9 mouse cellular contexts compared by ENCODE assay signal in genomic region chr7:136007796-136008455, GRCm38 (mm10).
DNase-seq lines count a peak whose midpoint lies in the region; ATAC-seq lines count a peak whose summit lies in the region.
"Had no signal": no experiment of that assay in that cellular context is flagged by ENCODE, and none has a peak within 500 bp of the region (broad histone marks: within the 10 kb centered on the region; RNA-seq: fewer than 3 reads in every experiment).

No protein-coding gene starts in this region.

- H3K36me3 ChIP-seq in kidney, embryonic 15.5 days: no peaks in the 10 kb centered on the region
- no peaks in the 10 kb centered on the region for H3K36me3 ChIP-seq in forebrain, embryonic 11.5 days (ENCODE audit: control insufficient read depth, insufficient read depth, low read length)
- H3K36me3 ChIP-seq in intestine, embryonic 14.5 days (ENCODE audit: control insufficient read depth, insufficient read depth, low read length): no peaks in the 10 kb centered on the region
- no peaks in the 10 kb centered on the region for H3K36me3 ChIP-seq in neural tube, embryonic 12.5 days
- H3K36me3 ChIP-seq: G1E had no signal

- ATAC-seq in kidney, embryonic 15.5 days (replicated peaks; ENCODE audit: low FRiP score): peak; percentile 58; the same call in 1 of the 2 replicates
- no peak for ATAC-seq in forebrain, embryonic 11.5 days (replicated peaks; ENCODE audit: low FRiP score)
- no peak for ATAC-seq in intestine, embryonic 14.5 days (replicated peaks; ENCODE audit: low FRiP score, low TSS enrichment, low read depth)
- no peak for ATAC-seq in neural tube, embryonic 12.5 days (ENCODE audit: low FRiP score, low read depth)

- peak overlapping the region; percentile 55 for H3K4me2 ChIP-seq in kidney, embryonic 15.5 days
- peak overlapping the region; percentile 11; the same call in 1 of the 2 replicates for H3K4me2 ChIP-seq in forebrain, embryonic 11.5 days (ENCODE audit: low read depth, low read length, severe bottlenecking)
- peak overlapping the region; percentile 42 for H3K4me2 ChIP-seq in intestine, embryonic 14.5 days (ENCODE audit: low read length)
- H3K4me2 ChIP-seq in neural tube, embryonic 12.5 days (replicated peaks): peak overlapping the region; percentile 53

- H3K27ac ChIP-seq in kidney, embryonic 15.5 days: no peak overlapping the region
- no peak overlapping the region for H3K27ac ChIP-seq in forebrain, embryonic 11.5 days (ENCODE audit: low read depth, low read length)
- H3K27ac ChIP-seq in intestine, embryonic 14.5 days (ENCODE audit: low read depth): no peak overlapping the region
- H3K27ac ChIP-seq in neural tube, embryonic 12.5 days: no peak overlapping the region

- intact Hi-C loops in gastrocnemius, postnatal 36 days (cut with DNase I): no loop called here

- H3K9ac ChIP-seq in kidney, embryonic 15.5 days: 0 out of 2 replicates have a peak overlapping the region, but pooled peaks have one; percentile 34
- H3K9ac ChIP-seq in forebrain, embryonic 11.5 days (ENCODE audit: low read length): no peak overlapping the region
- H3K9ac ChIP-seq in intestine, embryonic 14.5 days (ENCODE audit: low read length): no peak overlapping the region
- H3K9ac ChIP-seq in neural tube, embryonic 12.5 days: no peak overlapping the region

- H3K4me3 ChIP-seq in kidney, embryonic 15.5 days (replicated peaks): peak overlapping the region; percentile 24
- H3K4me3 ChIP-seq in forebrain, embryonic 11.5 days (ENCODE audit: low read depth, low read length): no peak overlapping the region
- H3K4me3 ChIP-seq in intestine, embryonic 14.5 days (ENCODE audit: low read depth, low read length): peak overlapping the region; percentile 13; the same call in 1 of the 2 replicates
- peak overlapping the region; percentile 1; the same call in 1 of the 2 replicates for H3K4me3 ChIP-seq in neural tube, embryonic 12.5 days

- no peaks in the 10 kb centered on the region for H3K9me3 ChIP-seq in kidney, embryonic 15.5 days (replicated peaks)
- no peaks in the 10 kb centered on the region for H3K9me3 ChIP-seq in forebrain, embryonic 11.5 days (ENCODE audit: control insufficient read depth, low read length)
- peaks cover 3% of the 10 kb centered on the region; the same call in 1 of the 2 replicates for H3K9me3 ChIP-seq in intestine, embryonic 14.5 days (ENCODE audit: control insufficient read depth, low read length)
- no peaks in the 10 kb centered on the region for H3K9me3 ChIP-seq in neural tube, embryonic 12.5 days

- 7% methylated on average over 23 of the region's 23 CpGs for WGBS in kidney, embryonic 15.5 days
- WGBS in forebrain, embryonic 11.5 days: 41% methylated on average over 23 of the region's 23 CpGs
- 16% methylated on average over 23 of the region's 23 CpGs for WGBS in intestine, embryonic 14.5 days
- 15% methylated on average over 23 of the region's 23 CpGs for WGBS in neural tube, embryonic 12.5 days

- peaks cover 22% of the 10 kb centered on the region for H3K4me1 ChIP-seq in kidney, embryonic 15.5 days
- H3K4me1 ChIP-seq in forebrain, embryonic 11.5 days (replicated peaks; ENCODE audit: control insufficient read depth, insufficient read depth, low read length): peaks cover 2% of the 10 kb centered on the region; the same call in 1 of the 2 replicates
- 0 out of 2 replicates have a peak, but pooled peaks cover 4% of the 10 kb centered on the region for H3K4me1 ChIP-seq in intestine, embryonic 14.5 days (replicated peaks; ENCODE audit: control insufficient read depth, insufficient read depth, low read length)
- peaks cover 12% of the 10 kb centered on the region; the same call in 1 of the 2 replicates for H3K4me1 ChIP-seq in neural tube, embryonic 12.5 days

- peaks cover 24% of the 10 kb centered on the region for H3K27me3 ChIP-seq in kidney, embryonic 15.5 days
- no peaks in the 10 kb centered on the region for H3K27me3 ChIP-seq in forebrain, embryonic 11.5 days (ENCODE audit: control insufficient read depth, insufficient read depth, low read length)
- 0 out of 2 replicates have a peak, but pooled peaks cover 8% of the 10 kb centered on the region for H3K27me3 ChIP-seq in intestine, embryonic 14.5 days (replicated peaks; ENCODE audit: control insufficient read depth, insufficient read depth, low read length)
- peaks cover 8% of the 10 kb centered on the region; the same call in 1 of the 2 replicates for H3K27me3 ChIP-seq in neural tube, embryonic 12.5 days (replicated peaks)

- no peak for DNase-seq in kidney, postnatal 25 days
- DNase-seq in forebrain, embryonic 11.5 days (ENCODE audit: low spot score): no peak
- DNase-seq in intestine, embryonic 14.5 days (ENCODE audit: low spot score): no peak
- no peak for DNase-seq in gastrocnemius, postnatal 36 days
- no peak for DNase-seq in urinary bladder, adult 18-20 months (ENCODE audit: low spot score in 2 of 2)
- DNase-seq in urinary bladder, postnatal 14 days (ENCODE audit: low spot score): no peak
